Mouse (Mus musculus) spleen, adult 2 months (tissue): ENCODE results near the gene Cldn11.

Experiments
- CTCF ChIP-seq: fragments of 200-500 bp; IDR thresholded peaks from 2 replicates; pipeline ENCODE4 v1.5.1; 2011; ENCODE audit warnings: mild to moderate bottlenecking, inconsistent platforms; ENCODE audit not compliant: insufficient read depth, insufficient read length, insufficient replicate concordance; ENCODE audit errors: extremely low read depth
- POLR2A ChIP-seq: fragments of 200-500 bp; IDR thresholded peaks from 2 replicates; pipeline ENCODE4 v1.6.1; 2011; ENCODE audit warnings: low read depth, low read length, inconsistent platforms

DNA sequence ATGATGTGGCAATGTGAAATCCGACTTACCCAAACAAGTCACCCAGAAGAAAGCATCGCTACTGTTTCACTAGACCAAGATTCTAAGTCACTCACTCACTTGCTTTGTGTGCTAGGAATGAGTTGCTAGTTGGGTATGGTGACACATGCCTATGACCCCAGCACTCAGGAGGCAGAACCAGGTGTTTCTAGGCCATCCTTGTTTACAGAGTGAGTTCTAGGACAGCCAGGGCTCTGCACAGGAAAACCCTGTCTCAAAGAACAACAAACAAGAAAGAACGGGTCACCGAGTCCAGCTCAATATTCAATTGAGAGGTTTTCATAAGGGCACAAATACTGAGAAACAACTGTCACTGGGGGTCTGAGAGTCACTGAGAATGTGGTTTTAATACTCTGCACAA lies 26.6 kb upstream of the Cldn11 start:
- TF ChIP-seq CTCF: no peak
- no peak for TF ChIP-seq POLR2A
